Mouse (Mus musculus) naive thymus-derived CD4-positive, alpha-beta T cell, adult 2 months (primary cell): ENCODE data around the gene Rpp14.
"Not testable (repeated sequence)": the region's sequence is repeated elsewhere in the genome, so short reads cannot be mapped to it uniquely, and the experiment has no call there.

Experiments
- DNase-seq: peaks from one replicate; pipeline ENCODE4 v3.0.0-alpha.2; 2011; ENCODE audit warnings: low read depth

Gene Rpp14

DNA sequence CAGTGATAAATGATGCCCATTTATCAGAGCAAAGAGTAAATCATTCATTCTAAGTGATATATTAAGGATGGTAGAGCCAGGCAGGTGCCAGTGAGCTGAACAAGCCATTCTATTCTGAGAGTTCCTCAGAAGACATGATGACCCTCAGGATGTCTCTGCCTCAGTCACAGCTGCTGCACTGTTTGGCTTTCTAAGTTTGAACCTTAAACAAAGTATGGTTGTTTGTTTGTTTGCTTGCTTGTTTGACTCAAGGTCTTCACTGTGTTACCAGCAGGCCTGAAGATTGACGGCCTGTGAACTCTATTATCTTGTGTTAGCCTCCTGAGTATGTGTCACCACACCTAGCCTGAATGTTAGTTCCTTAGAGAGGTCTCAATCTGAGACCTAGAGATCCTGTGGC lies 34.6 kb downstream of the Rpp14 start:
- DNase-seq: no peak

GRCm38 (mm10) chr14:8115772-8116171 lies 35.6 kb downstream of the Rpp14 start:
- no peak for DNase-seq

GRCm38 (mm10) chr14:8117371-8117770 lies 37.2 kb downstream of the Rpp14 start:
- DNase-seq: no peak

DNA sequence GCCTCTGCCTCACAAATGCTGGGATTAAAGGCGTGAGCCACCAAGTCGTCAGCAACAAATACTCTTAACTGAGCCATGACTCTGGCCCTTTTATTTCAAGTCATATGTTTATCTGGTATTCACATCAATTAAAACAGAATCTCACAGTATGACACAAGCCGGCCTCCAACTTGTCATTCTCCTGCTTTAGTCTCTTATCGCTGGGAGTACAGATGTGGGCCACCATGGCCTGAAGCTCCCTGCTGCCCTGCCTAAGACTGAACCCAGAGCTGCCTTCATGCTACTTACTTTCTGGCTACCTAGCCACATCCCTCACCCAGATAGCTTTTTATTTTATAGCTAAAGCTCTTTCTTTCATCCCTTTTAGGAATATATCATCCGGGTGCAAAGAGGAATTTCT lies 39.3 kb downstream of the Rpp14 start:
- DNase-seq: no peak

GRCm38 (mm10) chr14:8119904-8120303 lies 39.7 kb downstream of the Rpp14 start:
- DNase-seq: no peak

DNA sequence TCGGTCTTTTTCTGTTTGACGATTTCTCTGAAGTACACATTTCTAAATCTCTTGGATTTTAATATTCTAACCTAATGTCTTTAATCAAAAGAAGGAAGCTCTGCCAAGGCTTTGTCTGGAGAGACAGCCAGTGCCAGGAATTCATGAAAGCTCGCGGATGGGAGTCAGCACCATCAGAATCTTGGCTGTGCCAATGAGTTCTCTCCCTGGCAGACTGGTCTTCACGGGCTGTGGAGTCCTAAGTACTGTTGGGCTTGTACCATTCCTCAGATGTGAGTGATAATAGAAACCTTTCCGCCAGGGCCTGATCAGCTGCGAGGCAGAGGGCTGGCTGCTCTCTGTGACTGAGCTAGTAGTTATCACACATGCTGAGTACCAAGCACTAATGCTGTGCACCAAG lies 43.0 kb downstream of the Rpp14 start:
- no peak for DNase-seq

DNA sequence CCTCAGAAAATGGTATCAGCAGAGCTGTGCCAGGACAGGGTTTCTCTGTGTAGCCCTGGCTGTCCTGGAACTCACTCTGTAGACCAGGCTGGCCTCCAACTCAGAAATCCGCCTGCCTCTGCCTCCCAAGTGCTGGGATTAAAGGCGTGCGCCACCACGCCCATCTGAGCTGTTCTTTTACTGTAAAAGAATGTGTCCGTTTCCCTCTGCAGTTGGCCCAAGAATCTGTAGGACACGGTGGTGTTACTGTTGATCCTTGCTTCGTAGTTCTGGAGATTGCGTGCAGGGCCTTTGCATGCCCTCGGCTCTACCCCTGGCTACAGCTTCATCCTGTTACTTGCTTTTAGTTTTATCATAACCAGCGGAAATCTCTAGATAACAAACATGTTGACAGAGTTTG lies 43.4 kb downstream of the Rpp14 start:
- not testable (repeated sequence) for DNase-seq

- DNase-seq: no peak
Measured at GRCm38 (mm10) chr14:8124046-8124881, 44.1 kb downstream of the Rpp14 start.

- no peak for DNase-seq
Measured at GRCm38 (mm10) chr14:8127971-8128370, 47.8 kb downstream of the Rpp14 start.

DNA sequence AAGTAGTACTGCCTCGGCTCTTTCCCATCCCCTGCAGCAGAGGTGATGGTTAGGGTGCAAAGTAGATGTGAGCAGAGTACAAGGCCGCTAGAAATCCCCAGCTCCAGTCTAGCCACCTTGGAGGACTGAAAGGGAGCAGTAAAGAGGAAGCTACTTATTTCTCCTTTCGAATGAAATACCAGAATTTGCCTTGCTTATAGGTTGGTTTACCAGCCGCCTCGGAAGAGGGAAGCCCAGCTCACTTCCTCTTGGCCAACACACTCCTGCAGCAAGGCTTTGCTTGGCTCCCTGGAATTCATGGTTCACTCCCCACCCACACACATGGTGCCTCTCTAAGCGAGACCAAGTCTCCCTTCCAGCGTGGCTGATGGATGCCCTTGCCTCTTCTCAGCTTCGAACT lies 52.6 kb downstream of the Rpp14 start:
- no peak for DNase-seq

GRCm38 (mm10) chr14:8134234-8134633 lies 54.1 kb downstream of the Rpp14 start:
- no peak for DNase-seq

DNA sequence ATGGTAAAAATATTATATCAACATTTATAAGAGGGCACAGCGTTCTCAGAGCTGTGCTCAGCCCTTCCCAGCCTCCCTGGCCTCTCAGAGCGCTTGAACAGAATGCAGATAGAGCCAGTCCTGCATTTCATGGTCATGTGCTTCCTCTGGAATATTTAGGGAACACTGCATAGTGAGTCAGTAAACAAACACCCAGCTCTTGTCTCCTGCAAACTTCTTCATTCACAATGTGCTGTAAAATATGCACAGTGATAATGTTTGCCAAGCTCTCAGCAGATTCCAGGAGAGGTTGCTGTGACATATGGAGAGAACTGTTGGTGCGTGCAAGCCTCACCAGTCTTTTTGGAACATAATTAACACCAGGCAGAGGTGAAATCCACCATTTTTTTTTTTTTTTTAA lies 55.0 kb downstream of the Rpp14 start:
- no peak for DNase-seq

DNA sequence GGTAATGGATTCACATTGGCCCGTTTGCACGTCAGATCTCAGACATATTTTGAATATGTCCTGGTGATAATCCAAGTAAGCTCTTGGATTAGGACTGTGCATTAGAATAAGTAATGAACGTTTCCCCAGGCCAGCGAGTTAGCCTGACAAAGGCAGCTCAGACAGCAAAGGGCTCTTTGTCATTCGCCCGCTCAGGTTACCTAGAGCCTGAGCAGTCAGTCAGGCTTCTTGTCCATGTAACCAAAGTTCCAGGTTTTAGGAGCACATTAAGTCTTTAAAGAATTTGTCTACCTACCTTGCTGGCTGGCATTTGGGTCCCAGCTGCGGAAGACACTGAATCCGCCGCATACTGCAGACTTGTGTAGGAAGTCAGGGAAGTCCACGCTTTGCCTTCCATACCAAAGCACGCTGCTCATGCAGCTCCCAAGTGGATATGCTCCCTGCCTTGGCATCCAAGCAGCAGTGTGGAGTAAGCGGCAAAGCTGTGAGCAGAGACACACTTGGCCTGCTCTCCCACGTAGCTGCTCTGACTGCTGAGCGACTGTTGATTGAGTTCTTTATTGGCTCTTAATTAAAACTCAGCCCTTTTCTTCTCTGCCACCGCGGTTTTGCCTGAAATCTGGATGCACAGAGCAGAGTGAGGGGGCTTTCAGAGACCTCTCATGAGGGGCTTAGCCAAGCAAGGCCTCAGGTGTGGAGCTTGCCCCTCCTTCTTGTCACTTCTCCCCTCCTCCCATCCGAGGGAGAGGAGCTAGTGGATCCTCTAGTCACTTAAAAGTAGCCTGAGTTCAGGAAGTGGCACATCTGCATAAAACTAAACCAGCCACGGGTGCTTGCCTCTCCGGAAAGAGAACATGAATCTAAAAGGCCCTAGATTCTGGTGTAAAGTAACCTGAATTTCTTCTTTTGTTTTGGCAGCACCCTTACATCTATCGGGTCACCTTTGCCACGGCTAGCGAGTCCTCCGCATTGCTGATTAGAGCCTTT lies 59.9 kb downstream of the Rpp14 start:
- DNase-seq: no peak

DNA sequence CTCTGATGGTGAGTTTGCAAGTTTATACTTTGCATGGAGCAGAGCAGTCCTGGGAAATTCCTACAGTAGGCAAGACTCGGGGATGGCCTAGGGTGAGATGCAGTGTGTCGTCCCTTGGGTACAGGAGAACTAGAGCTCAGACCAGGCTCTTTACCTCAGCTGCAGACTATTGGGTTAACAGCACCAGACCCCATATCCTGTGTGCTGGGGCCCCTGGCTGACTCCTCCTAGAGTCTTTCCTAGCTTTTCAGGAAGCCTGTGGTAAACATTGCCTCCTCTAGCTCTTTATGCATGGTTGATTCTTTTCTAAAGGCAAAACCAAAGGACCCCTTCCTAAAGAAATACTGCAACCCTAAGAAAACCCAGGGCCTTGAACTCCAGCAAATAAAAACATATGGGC lies 61.0 kb downstream of the Rpp14 start:
- no peak for DNase-seq
